Mouse (Mus musculus): ENCODE measurements at regions not wholly inside any gene's neighbourhood (a gene's known extent, or its start where the extent isn't known, plus 50 kb on each side); places are given as distances from the start of the nearest gene placed in this dataset.

GRCm38 (mm10) chr17:47178705-47179104, 168.3 kb upstream of the Ubr2 start:
- DNase-seq (ENCODE audit: low read depth, low spot score), result no peak

DNA sequence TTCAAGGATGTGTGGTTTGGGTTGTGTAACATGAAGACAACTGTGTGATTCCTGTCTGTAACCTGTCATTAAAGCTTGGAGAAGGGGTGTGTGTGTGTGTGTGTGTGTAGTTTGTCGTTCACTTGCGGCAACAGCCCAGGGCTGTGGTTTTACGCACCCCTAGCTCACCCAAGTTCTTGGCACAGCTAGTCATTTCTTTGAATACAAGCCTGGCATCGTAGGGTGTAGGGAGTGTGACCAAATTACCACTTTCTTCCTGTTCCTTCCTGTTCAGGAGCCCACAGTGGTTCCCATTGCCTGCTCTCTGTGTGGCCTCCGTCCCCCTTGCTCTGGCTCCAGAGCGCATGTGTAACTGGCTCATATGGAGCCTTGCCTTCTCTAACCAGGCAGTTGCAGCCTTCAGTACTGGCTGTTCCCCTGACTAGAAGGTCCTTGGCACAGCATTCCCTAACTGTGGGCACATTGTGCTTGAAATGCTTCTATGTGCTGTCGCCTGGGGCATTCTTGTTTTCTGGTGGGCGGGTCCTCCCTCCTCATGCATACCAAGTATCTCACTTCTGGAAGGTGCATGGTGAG, 167.4 kb upstream of the Ubr2 start:
- DNase-seq (ENCODE audit: low read depth, low spot score), result no peak

GRCm38 (mm10) chr17:47176328-47176727, 166.0 kb upstream of the Ubr2 start:
- no peak for DNase-seq (ENCODE audit: low read depth, low spot score)

- no peak for DNase-seq (ENCODE audit: low read depth, low spot score)
These were observed 164.4 kb upstream of the Ubr2 start for GRCm38 (mm10) chr17:47174748-47175215.

DNA sequence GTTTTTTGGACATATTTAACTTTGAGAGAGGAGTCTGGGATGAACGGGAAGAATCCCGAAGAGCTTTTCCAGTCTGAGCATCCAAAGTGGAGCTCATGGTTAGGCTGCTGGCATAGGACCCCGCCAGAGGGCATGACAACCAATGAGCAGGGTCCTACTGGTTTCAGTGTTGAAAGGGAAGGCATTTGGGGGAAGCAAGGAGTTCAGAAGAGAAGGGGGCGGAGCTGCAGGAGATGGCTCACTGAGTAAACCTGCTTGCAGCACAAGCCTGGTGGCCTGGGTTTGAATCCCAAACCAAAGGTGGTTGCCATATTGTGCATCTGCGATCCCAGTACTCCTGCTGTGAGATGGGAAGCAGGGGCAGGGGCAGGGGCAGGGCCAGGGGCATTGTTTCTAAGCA, 161.4 kb upstream of the Ubr2 start:
- DNase-seq (ENCODE audit: low read depth, low spot score), result no peak

DNA sequence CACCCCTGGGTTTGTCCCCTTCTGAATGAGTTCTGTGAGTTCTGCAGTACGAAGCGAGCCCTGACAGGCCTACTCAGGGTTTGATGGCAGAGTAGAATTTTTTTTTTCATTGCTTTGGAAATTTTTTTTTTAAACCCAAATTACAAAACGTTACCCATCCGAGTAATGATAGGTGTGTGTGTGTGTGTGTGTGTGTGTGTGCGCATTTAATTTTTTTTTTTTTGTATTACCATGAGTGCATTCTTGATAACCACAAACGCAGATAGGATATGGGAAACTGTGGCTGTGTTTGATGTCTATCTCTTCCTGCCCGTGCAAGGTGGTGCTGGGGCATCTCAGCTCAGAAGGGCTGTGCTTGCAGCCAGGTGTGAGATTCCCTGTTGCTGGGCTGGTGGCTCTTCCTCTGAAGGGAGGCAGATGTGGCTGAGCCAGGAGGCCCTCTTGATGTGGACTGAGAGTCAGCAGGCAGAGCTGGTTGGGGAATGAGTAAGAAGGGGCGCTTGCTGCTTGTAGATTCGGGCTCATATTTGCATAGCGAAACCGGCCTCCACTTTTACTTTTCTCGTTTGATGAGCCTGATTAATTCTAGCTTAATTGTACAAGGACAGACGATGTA, 160.7 kb upstream of the Ubr2 start:
- no peak for DNase-seq (ENCODE audit: low read depth, low spot score)

DNA sequence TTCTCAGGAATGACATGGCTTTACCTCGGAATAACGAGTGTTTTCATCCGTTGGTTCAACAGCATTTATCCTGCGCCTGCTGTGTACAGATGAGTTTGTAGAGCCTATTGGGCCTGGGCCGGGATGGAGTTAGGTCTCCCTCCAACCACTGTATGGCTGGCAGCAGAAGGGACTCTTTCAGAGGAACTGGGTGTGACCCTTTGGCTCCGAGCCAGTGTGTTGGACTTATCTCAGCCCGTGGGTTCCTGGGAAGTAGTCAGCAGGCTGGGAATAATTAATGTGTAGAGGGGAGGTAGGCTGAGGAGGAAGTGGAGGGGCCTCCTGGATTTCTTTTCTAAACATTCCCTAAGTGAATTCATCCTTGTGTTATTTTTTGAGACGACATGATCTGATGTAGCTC, 157.7 kb upstream of the Ubr2 start:
- DNase-seq (ENCODE audit: low read depth, low spot score), result no peak

DNA sequence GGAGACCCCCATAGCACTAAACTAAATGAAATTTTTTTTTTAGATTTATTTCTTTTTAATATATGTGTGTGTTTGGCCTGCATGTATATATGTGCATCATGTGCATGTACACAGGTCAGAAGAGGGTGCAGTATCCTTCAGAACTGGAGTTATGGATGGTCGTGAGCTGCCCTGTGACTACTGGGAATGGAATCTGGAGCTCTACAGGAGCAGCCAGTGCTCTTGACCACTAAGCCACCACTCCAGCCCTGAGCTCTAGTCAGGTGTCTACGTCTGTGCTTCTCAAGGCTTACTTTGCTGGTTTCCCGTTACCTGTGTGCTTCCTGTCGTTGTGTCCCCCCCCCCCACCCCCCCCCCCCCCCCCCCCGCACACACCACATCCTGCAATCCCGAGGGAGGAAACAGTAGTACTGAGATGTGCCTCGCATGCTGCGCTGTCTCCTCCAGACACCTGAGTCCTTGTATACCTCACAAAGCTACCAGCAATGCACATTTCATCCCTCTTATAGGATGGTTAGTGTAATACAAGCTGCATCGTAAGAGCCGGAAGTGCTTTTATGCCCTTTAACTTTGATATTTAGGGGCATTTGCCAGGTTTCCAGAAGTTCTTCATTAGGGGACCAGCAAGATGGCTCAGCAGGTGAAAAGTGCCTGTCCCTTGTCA, 153.5 kb upstream of the Ubr2 start:
- DNase-seq (ENCODE audit: low read depth, low spot score), result no peak

DNA sequence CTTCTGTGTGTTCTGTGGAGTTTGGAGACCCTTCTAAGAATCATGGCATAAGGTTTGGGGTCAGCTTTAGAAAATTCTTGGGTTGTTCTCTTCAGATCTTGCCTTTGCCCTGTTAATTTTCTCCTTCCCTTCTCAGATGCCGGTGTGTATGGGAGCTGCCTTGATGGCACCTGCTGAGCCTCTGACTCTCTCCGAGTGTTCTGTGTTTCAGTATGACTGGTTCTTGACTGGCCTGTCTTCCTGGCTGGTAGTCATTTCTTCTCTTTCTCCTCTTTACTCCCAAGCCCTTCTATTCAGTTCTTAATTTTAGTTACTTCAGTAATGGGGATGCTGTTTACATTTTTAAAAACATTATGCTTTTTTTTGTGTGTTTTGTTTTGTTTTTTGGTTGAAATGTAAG, 152.1 kb upstream of the Ubr2 start:
- DNase-seq (ENCODE audit: low read depth, low spot score), result no peak

DNA sequence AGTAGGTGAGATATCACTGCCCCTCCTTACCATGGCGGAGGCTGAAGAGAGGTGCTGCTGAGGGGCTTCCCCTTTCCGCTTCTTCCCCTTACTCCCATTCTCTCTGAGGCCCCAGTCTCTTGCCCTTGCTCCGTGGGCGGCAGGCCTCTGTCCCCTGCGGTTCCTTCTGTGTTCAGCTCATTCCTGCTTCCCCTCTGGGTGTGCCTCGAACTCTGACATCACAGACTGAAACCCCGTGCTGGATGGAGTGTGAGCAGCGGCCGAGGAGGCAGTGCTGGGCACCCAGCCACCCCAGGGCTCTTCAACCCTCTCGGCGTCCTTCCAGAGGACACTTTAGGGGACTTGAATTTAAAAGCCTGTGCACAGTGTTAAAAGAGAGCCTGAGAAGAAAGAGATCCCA, 145.9 kb upstream of the Ubr2 start:
- DNase-seq (ENCODE audit: low read depth, low spot score), result no peak

GRCm38 (mm10) chr17:47151557-47152278, 141.4 kb upstream of the Ubr2 start:
- DNase-seq (ENCODE audit: low read depth, low spot score), result no peak

GRCm38 (mm10) chr17:47151193-47151556, 140.8 kb upstream of the Ubr2 start:
- no peak for DNase-seq (ENCODE audit: low read depth, low spot score)

DNA sequence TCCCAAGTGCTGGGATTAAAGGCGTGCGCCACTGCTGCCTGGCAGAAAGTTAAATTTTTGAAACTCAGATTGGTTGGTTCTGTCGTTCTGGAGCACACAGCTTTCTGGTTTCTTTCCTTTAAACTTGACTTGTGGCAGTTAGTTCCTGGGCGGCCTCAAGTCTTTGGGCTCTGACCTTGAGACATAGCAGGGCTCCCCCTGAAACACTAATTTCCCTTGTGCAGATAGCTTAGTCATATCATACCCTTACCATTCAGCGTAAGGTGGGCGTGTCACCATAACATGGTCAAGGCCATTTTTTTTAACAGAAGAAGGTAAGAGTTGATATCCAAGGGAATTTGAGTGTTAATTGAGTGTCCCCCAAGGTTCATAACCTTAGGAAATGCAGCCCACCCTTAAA, 140.3 kb upstream of the Ubr2 start:
- DNase-seq (ENCODE audit: low read depth, low spot score), result no peak

DNA sequence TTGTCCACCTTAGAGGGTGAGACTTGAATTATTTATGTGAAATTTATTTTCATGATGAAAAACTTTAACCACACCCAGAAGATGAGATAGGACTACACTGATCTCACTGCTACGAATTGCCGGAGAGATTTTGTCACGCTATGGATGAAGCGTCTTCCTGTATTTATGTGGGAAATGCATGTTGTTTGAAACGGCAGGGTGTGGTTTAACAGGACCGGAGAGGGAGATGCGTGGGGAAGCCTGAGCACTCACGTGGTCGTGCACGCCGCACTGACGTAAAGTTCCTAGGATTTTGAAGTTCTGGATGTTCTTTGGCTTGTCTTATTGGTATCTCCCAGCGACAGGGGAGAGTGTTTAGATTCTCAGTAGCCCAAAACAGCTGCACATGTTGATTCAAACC, 139.3 kb upstream of the Ubr2 start:
- DNase-seq (ENCODE audit: low read depth, low spot score), result no peak

DNA sequence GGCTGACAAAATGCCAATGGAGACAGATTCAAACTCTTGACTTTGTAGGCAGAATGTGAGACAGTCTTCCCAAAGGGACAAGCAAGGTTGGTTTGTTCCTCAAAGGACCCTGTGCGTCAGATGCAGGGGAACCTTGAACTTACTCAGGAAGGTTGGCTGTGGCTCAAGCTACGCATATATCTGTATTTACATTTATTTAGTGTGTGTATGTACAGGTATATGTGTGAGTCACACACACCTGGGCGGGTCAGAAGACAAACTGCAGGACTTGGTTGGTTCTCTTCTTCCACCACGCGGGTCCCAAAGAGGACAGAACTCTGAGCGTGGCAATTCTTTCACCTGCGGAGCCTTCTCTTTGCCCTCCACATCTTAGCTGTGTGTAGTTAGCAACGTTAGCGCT, 138.8 kb upstream of the Ubr2 start:
- no peak for DNase-seq (ENCODE audit: low read depth, low spot score)

GRCm38 (mm10) chr17:47146640-47147039, 136.3 kb upstream of the Ubr2 start:
- DNase-seq (ENCODE audit: low read depth, low spot score), result no peak

DNA sequence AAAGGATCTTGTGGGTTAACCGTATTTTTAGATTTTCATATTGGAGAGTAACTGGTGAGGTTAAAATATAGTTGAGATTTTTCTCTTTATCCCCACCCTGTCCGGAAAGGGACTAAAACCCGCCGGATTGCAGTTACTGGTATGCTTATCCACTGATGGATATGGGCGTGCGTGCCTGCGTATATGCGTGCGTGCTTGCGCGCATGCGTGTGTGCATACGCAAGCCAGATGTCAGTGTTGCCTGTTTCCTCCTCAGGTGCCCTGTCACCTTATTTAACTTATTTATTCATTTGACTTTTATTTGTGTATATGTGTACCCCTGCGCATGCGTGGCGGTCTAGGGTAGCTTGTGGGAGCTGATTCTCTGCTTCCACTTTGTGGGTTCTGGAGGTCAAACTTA, 135.2 kb upstream of the Ubr2 start:
- no peak for DNase-seq (ENCODE audit: low read depth, low spot score)

GRCm38 (mm10) chr17:47144996-47145395, 134.6 kb upstream of the Ubr2 start:
- no peak for DNase-seq (ENCODE audit: low read depth, low spot score)

- DNase-seq (ENCODE audit: low read depth, low spot score), result no peak
These were observed 134.1 kb upstream of the Ubr2 start for GRCm38 (mm10) chr17:47144460-47144859.

DNA sequence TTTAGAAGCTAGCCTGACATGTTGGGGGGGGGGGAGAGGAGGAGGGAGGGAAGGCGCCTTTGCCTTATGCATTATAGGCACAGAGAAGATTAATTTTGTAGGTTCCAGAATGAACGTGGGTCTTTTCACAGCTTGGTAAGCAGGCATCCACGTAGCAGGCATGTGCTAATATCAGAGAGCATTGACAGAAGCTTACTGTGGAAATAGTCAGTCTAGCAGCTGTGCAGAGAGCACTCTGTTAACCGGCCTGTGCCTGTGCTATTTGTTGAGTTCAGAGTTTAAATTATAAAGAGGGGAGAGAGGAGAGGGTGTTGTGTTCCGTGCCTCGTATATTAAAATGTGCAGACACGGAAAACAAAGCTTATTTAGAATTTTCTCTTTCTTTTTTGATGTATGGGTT, 133.5 kb upstream of the Ubr2 start:
- DNase-seq (ENCODE audit: low read depth, low spot score), result no peak

DNA sequence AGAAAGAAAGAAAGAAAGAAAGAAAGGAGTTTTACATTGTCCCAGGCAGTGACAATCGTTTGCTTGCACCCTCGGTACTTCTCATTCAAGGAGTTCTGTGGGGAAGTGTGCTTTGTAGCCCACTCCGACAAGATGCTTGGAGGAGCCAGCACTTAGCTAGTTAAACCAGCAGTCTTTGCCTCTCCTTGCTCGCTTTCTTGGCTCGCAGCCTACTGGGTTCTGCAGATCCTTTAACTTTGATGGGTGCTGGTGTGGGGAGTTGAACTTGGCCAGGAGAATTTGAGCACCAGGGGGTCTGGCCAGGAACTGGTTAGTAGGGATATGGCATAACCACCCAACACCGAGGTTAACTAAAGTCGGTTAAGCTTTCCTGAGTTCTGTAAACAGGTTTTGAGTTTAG, 132.5 kb upstream of the Ubr2 start:
- DNase-seq (ENCODE audit: low read depth, low spot score), result no peak

DNA sequence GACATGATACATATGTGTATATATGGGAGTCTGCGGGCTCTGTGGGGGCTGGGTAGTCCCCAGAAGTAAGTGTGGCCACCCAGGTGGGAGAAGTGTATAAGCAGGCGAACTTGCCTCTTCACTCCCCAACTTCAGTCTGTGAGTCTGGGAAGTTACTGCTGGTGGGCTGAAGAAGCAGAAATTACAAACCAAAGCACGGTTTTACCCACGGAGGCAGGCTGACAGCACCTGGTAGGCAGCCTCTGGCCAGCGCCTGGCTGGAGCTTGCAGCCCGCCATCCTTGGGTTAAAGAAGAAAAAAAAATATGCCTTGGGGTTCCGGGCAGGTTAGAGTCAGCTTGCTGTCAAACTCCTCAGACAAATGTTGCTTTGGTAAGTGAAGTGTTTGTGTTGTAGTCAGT, 131.9 kb upstream of the Ubr2 start:
- no peak for DNase-seq (ENCODE audit: low read depth, low spot score)

- DNase-seq (ENCODE audit: low read depth, low spot score), result no peak
These were observed 131.5 kb upstream of the Ubr2 start for GRCm38 (mm10) chr17:47141843-47142215.

Measured in retina, adult 2 months (tissue).